Mouse (Mus musculus): ENCODE results near the gene Cyp4v3. TPM values are rescaled to one million over a fixed set of nuclear protein-coding genes. Genes with fewer than 3 reads are reported as not detected.

The Cyp4v3 gene
- total and polyA plus RNA-seq, 3 experiments, result not detected

- Histone ChIP-seq H3K4me3 (ENCODE audit: control insufficient read depth in 1 of 2, insufficient read depth in 1 of 2, low read depth in 2 of 2, low read length in 2 of 2) (no peak within 1 kb of the TSS), H3K27ac (ENCODE audit: control insufficient read depth, low read depth, low read length) (no peak within 1 kb of the TSS), H3K79me2 (ENCODE audit: control insufficient read depth, insufficient read depth, low read length, poor library complexity) (no peaks in the 10 kb centered on the region), H3K36me3 (ENCODE audit: control insufficient read depth in 1 of 2, insufficient read depth in 2 of 2, low read length in 2 of 2) (no peaks in the 10 kb centered on the region), H3K9ac (ENCODE audit: control insufficient read depth, low read depth, low read length, poor library complexity, severe bottlenecking) (no peak within 1 kb of the TSS), H3K4me1 (ENCODE audit: control insufficient read depth in 1 of 2, insufficient read depth in 2 of 2, low read length in 2 of 2) (no peaks in the 10 kb centered on the region), H3K9me3 (replicated peaks; ENCODE audit: insufficient read depth, low read length) (no peaks in the 10 kb centered on the region), H3K27me3 (ENCODE audit: control insufficient read depth in 1 of 2, insufficient read depth in 2 of 2, low read length in 2 of 2) (no peaks in the 10 kb centered on the region)
- no peak for TF ChIP-seq ZKSCAN1 (IDR thresholded peaks at IDR 0.05; ENCODE audit: low read depth, low read length)
- no peak for TF ChIP-seq CHD2 (IDR thresholded peaks at IDR 0.05; ENCODE audit: low read length)
- TF ChIP-seq HCFC1 (IDR thresholded peaks at IDR 0.05; ENCODE audit: low read depth, low read length), result no peak
- TF ChIP-seq MAFK (IDR thresholded peaks at IDR 0.05; ENCODE audit: borderline replicate concordance, low read depth, low read length), result no peak
- no peak for TF ChIP-seq MYC (IDR thresholded peaks at IDR 0.05; ENCODE audit: low read depth, low read length)
- no peak for TF ChIP-seq NRF1 (IDR thresholded peaks at IDR 0.05; ENCODE audit: insufficient read depth, low read depth, low read length, poor library complexity, severe bottlenecking)
- no peak for DNase-seq (ENCODE audit: low read depth, low spot score)
Observed at GRCm38 (mm10) chr8:45294687-45295086, 38.3 kb downstream of the Cyp4v3 start, which contains the start of gene Klkb1. Gene Klkb1, minus strand, starts transcription at chr8:45294859.

- Histone ChIP-seq H3K4me3 (ENCODE audit: control insufficient read depth in 1 of 2, insufficient read depth in 1 of 2, low read depth in 2 of 2, low read length in 2 of 2) (no peak overlapping the region), H3K9ac (ENCODE audit: control insufficient read depth, low read depth, low read length, poor library complexity, severe bottlenecking) (no peak overlapping the region), H3K4me1 (ENCODE audit: control insufficient read depth in 1 of 2, insufficient read depth in 2 of 2, low read length in 2 of 2) (no peaks in the 10 kb centered on the region), H3K27ac (ENCODE audit: control insufficient read depth, low read depth, low read length) (no peak overlapping the region), H3K36me3 (ENCODE audit: control insufficient read depth in 1 of 2, insufficient read depth in 2 of 2, low read length in 2 of 2) (no peaks in the 10 kb centered on the region), H3K9me3 (replicated peaks; ENCODE audit: insufficient read depth, low read length) (no peaks in the 10 kb centered on the region), H3K27me3 (ENCODE audit: control insufficient read depth in 1 of 2, insufficient read depth in 2 of 2, low read length in 2 of 2) (no peaks in the 10 kb centered on the region), H3K79me2 (ENCODE audit: control insufficient read depth, insufficient read depth, low read length, poor library complexity) (no peaks in the 10 kb centered on the region)
- no peak for DNase-seq (ENCODE audit: low read depth, low spot score)
- no peak for TF ChIP-seq MAZ (IDR thresholded peaks at IDR 0.05; ENCODE audit: low read depth, low read length)
- TF ChIP-seq MAFK (IDR thresholded peaks at IDR 0.05; ENCODE audit: borderline replicate concordance, low read depth, low read length), result no peak
- no peak for TF ChIP-seq POLR2AphosphoS2 (IDR thresholded peaks at IDR 0.05; ENCODE audit: low read length)
- TF ChIP-seq MYC (IDR thresholded peaks at IDR 0.05; ENCODE audit: low read depth, low read length), result no peak
- TF ChIP-seq POLR2A (IDR thresholded peaks at IDR 0.05; ENCODE audit: control insufficient read depth in 1 of 2, insufficient read depth in 1 of 2, low read depth in 1 of 2, low read length in 2 of 2, poor library complexity in 1 of 2), result no peak
- no peak for TF ChIP-seq ZNF384 (IDR thresholded peaks at IDR 0.05; ENCODE audit: low read depth, low read length)
- TF ChIP-seq MXI1 (IDR thresholded peaks at IDR 0.05; ENCODE audit: low read depth, low read length), result no peak
- no peak for TF ChIP-seq USF2 (IDR thresholded peaks at IDR 0.05; ENCODE audit: borderline replicate concordance in 1 of 2, insufficient read depth in 1 of 2, low read depth in 1 of 2, low read length in 2 of 2)
- TF ChIP-seq JUND (IDR thresholded peaks at IDR 0.05; ENCODE audit: low read depth, low read length), result no peak
Observed at GRCm38 (mm10) chr8:45291790-45292189, 41.2 kb downstream of the Cyp4v3 start.

- H3K27me3 ChIP-seq (ENCODE audit: control insufficient read depth in 1 of 2, insufficient read depth in 2 of 2, low read length in 2 of 2), result no peaks in the 10 kb centered on the region
- no peaks in the 10 kb centered on the region for H3K9me3 ChIP-seq (replicated peaks; ENCODE audit: insufficient read depth, low read length)
- H3K79me2 ChIP-seq (ENCODE audit: control insufficient read depth, insufficient read depth, low read length, poor library complexity), result no peaks in the 10 kb centered on the region
- H3K4me1 ChIP-seq (ENCODE audit: control insufficient read depth in 1 of 2, insufficient read depth in 2 of 2, low read length in 2 of 2), result no peaks in the 10 kb centered on the region
- H3K9ac ChIP-seq (ENCODE audit: control insufficient read depth, low read depth, low read length, poor library complexity, severe bottlenecking), result no peak overlapping the region
- H3K4me3 ChIP-seq (ENCODE audit: control insufficient read depth in 1 of 2, insufficient read depth in 1 of 2, low read depth in 2 of 2, low read length in 2 of 2), result no peak overlapping the region
- no peak overlapping the region for H3K27ac ChIP-seq (ENCODE audit: control insufficient read depth, low read depth, low read length)
- no peak for DNase-seq (ENCODE audit: low read depth, low spot score)
- H3K36me3 ChIP-seq (ENCODE audit: control insufficient read depth in 1 of 2, insufficient read depth in 2 of 2, low read length in 2 of 2), result no peaks in the 10 kb centered on the region
- TF ChIP-seq SIN3A (IDR thresholded peaks at IDR 0.05; ENCODE audit: low read length) (no peak), MAFK (IDR thresholded peaks at IDR 0.05; ENCODE audit: borderline replicate concordance, low read depth, low read length) (no peak), TCF12 (IDR thresholded peaks at IDR 0.05; ENCODE audit: low read depth, low read length) (no peak), RCOR1 (IDR thresholded peaks at IDR 0.05; ENCODE audit: low read depth, low read length) (no peak), BHLHE40 (IDR thresholded peaks at IDR 0.05; ENCODE audit: borderline replicate concordance, low read depth, low read length) (no peak), ZMIZ1 (IDR thresholded peaks at IDR 0.05; ENCODE audit: low read depth, low read length) (no peak), ZNF384 (IDR thresholded peaks at IDR 0.05; ENCODE audit: low read depth, low read length) (no peak), GABPA (IDR thresholded peaks at IDR 0.05; ENCODE audit: low read depth, low read length) (no peak), NELFE (IDR thresholded peaks at IDR 0.05; ENCODE audit: low read depth, low read length) (no peak), USF1 (IDR thresholded peaks at IDR 0.05; ENCODE audit: low read depth, low read length) (no peak), MAZ (IDR thresholded peaks at IDR 0.05; ENCODE audit: low read depth, low read length) (no peak), POLR2A (IDR thresholded peaks at IDR 0.05; ENCODE audit: control insufficient read depth in 1 of 2, insufficient read depth in 1 of 2, low read depth in 1 of 2, low read length in 2 of 2, poor library complexity in 1 of 2) (no peak), ZC3H11A (IDR thresholded peaks at IDR 0.05; ENCODE audit: low read depth, low read length) (no peak), CTCF (IDR thresholded peaks at IDR 0.05 in 2 of 3, conservative IDR thresholded peaks at IDR 0.05 in 1 of 3; ENCODE audit: control insufficient read depth in 1 of 3, insufficient read depth in 1 of 3, low read depth in 2 of 3, low read length in 3 of 3, poor library complexity in 1 of 3, severe bottlenecking in 1 of 3) (no peak), CHD1 (IDR thresholded peaks at IDR 0.05; ENCODE audit: low read depth, low read length) (no peak)
Observed at GRCm38 (mm10) chr8:45281630-45282029, 51.4 kb downstream of the Cyp4v3 start.

Measured in MEL (cell line).